Mouse (Mus musculus) neural tube, embryonic 14.5 days (tissue): ENCODE data around the gene Otogl. TPM values are rescaled to one million over a fixed set of nuclear protein-coding genes. Genes with fewer than 3 reads are reported as not detected.
"Not testable (repeated sequence)": the region's sequence is repeated elsewhere in the genome, so short reads cannot be mapped to it uniquely, and the experiment has no call there.

ENCODE experiments used
- ATAC-seq: fragments of 200-750 bp; cut with Nextera tagmentation; 2 replicates; pipeline ENCODE4 v1.8.0; 2017; ENCODE audit warnings: low read depth, mild to moderate bottlenecking, moderate TSS enrichment, moderate library complexity
- H3K27ac ChIP-seq: fragments of 300-500 bp; sonication (generic); 2 replicates; pipeline ENCODE4 v1.5.1; 2014; ENCODE audit warnings: low read depth, mild to moderate bottlenecking, control low read depth, low read length, moderate library complexity, mixed read lengths
- H3K27me3 ChIP-seq: fragments of 300-500 bp; sonication (generic); 2 replicates; pipeline ENCODE4 v1.6.1; 2014; ENCODE audit warnings: low read length; ENCODE audit not compliant: control insufficient read depth, insufficient read depth
- H3K36me3 ChIP-seq: fragments of 300-500 bp; sonication (generic); 2 replicates; pipeline ENCODE4 v1.6.1; 2014; ENCODE audit warnings: low read length, mixed read lengths; ENCODE audit not compliant: control insufficient read depth, insufficient read depth
- H3K4me1 ChIP-seq: fragments of 300-500 bp; sonication (generic); 2 replicates; pipeline ENCODE4 v1.6.1; 2014; ENCODE audit warnings: low read length; ENCODE audit not compliant: control insufficient read depth, insufficient read depth
- H3K4me2 ChIP-seq: fragments of 300-500 bp; sonication (generic); 2 replicates; pipeline ENCODE4 v1.6.1; 2014; ENCODE audit warnings: mild to moderate bottlenecking, low read depth, low read length, control low read depth
- H3K4me3 ChIP-seq: fragments of 300-500 bp; sonication (generic); 2 replicates; pipeline ENCODE4 v1.5.1; 2014; ENCODE audit warnings: low read depth, low read length, control low read depth, mixed read lengths
- H3K9ac ChIP-seq: fragments of 300-500 bp; sonication (generic); replicated peaks from 2 replicates; pipeline ENCODE4 v1.6.1; 2014; ENCODE audit warnings: low read depth, mild to moderate bottlenecking, control low read depth, low read length, mixed read lengths
- H3K9me3 ChIP-seq: fragments of 300-500 bp; sonication (generic); 2 replicates; pipeline ENCODE4 v1.6.1; 2016; ENCODE audit warnings: low read length; ENCODE audit not compliant: control insufficient read depth
- WGBS: fragments of 180-500 bp; shearing (Covaris S2); extraction: QIAGEN DNeasy Blood & Tissue Kit; methylation state at CpG from one replicate; pipeline ENCODE4 v1.1.7; 2014; 5-methylcytosine and 5-hydroxymethylcytosine counted together
- polyA plus RNA-seq: library from polyadenylated mRNA; unstranded; fragments of >200 nt; fragmentation: Nextera tagmentation; extraction: Ambion mirVana; gene quantifications from 2 replicates; pipeline ENCODE4 v1.2.1, GENCODE M21; 2014

Gene Otogl
- polyA plus RNA-seq, 1 experiment from 2014 or later, result 0.05 TPM

GRCm38 (mm10) chr10:107859220-107859619 is 52.7 kb downstream of the Otogl start:
- Histone ChIP-seq H3K4me1 (no peaks in the 10 kb centered on the region), H3K9me3 (no peaks in the 10 kb centered on the region), H3K27ac (no peak overlapping the region), H3K4me3 (no peak overlapping the region), H3K27me3 (no peaks in the 10 kb centered on the region), H3K36me3 (no peaks in the 10 kb centered on the region), H3K4me2 (no peak overlapping the region), H3K9ac (no peak overlapping the region)
- ATAC-seq, result no peak
- WGBS, result 95% methylated on average over 3 of the region's 3 CpGs

- Histone ChIP-seq H3K9ac (no peak overlapping the region), H3K36me3 (no peaks in the 10 kb centered on the region), H3K9me3 (no peaks in the 10 kb centered on the region), H3K27me3 (no peaks in the 10 kb centered on the region), H3K4me3 (no peak overlapping the region), H3K4me2 (no peak overlapping the region), H3K27ac (no peak overlapping the region), H3K4me1 (no peaks in the 10 kb centered on the region)
- WGBS, result 30% methylated on average over 7 of the region's 7 CpGs
- no peak; the same call in 1 of the 2 replicates for ATAC-seq
These were observed 53.2 kb downstream of the Otogl start for GRCm38 (mm10) chr10:107858684-107859083.

GRCm38 (mm10) chr10:107844906-107845305 is 67.0 kb downstream of the Otogl start:
- H3K36me3 ChIP-seq, result no peaks in the 10 kb centered on the region
- ATAC-seq, result no peak
- 96% methylated on average over 1 of the region's 1 CpGs for WGBS

DNA sequence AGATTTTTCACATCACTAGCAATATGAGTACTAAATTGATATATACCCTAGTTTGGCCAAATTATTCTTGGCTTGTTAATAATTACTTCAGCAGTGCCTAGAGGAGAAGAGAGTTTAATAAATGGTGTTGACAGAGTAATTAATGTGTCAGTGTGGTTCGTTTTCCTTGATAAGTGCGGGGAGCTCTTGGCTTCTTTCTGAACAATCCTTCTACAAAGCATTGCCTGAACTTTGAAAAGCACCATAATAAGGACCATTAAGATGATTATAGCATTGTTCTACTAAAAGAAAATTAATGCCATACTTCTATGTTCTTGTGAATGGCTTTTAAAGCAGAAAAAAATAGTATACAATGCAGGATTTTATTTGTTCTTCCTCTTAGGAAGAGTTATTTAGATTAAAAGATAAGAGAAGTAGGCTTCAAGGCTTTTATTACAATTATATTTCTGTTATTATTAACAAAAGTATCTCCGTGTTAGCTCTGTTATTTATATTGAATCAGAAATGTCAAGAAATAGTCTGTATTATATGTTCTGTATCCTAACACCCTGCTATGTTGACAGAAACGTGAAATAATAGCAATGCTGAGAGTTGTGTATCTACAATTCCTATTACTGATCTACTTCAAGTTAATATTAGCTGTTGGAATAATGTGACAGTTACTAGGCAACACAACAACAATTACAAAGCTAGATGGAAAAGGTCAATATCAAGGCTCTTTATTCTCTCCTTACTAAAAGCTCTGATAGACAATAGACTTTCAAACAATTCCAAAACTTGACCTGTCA is 77.3 kb downstream of the Otogl start:
- no peak overlapping the region for H3K27ac ChIP-seq
- WGBS, result 74% methylated on average over 4 of the region's 4 CpGs
- no peaks in the 10 kb centered on the region for H3K4me1 ChIP-seq
- H3K4me2 ChIP-seq, result no peak overlapping the region
- H3K9ac ChIP-seq, result no peak overlapping the region
- no peaks in the 10 kb centered on the region for H3K27me3 ChIP-seq
- H3K36me3 ChIP-seq, result no peaks in the 10 kb centered on the region
- H3K9me3 ChIP-seq, result no peaks in the 10 kb centered on the region
- H3K4me3 ChIP-seq, result no peak overlapping the region
- ATAC-seq, result no peak

More at GRCm38 (mm10) chr10:107844906-107845305, 67.0 kb downstream of the Otogl start:
- no peak overlapping the region for H3K27ac ChIP-seq
- no peak overlapping the region for H3K4me2 ChIP-seq
- H3K9ac ChIP-seq, result no peak overlapping the region
- no peaks in the 10 kb centered on the region for H3K9me3 ChIP-seq
- no peaks in the 10 kb centered on the region for H3K27me3 ChIP-seq
- H3K4me1 ChIP-seq, result no peaks in the 10 kb centered on the region
- H3K4me3 ChIP-seq, result no peak overlapping the region

GRCm38 (mm10) chr10:107829151-107829550 is 82.8 kb downstream of the Otogl start:
- no peak for ATAC-seq
- Histone ChIP-seq H3K27ac (no peak overlapping the region), H3K4me2 (no peak overlapping the region), H3K4me3 (no peak overlapping the region), H3K36me3 (no peaks in the 10 kb centered on the region), H3K9me3 (no peaks in the 10 kb centered on the region), H3K9ac (no peak overlapping the region), H3K27me3 (no peaks in the 10 kb centered on the region), H3K4me1 (no peaks in the 10 kb centered on the region)
- 38% methylated on average over 6 of the region's 6 CpGs for WGBS

- H3K4me1 ChIP-seq, result no peaks in the 10 kb centered on the region
- WGBS, result 83% methylated on average over 16 of the region's 16 CpGs
These were observed 98.0 kb downstream of the Otogl start for GRCm38 (mm10) chr10:107813814-107814483.

DNA sequence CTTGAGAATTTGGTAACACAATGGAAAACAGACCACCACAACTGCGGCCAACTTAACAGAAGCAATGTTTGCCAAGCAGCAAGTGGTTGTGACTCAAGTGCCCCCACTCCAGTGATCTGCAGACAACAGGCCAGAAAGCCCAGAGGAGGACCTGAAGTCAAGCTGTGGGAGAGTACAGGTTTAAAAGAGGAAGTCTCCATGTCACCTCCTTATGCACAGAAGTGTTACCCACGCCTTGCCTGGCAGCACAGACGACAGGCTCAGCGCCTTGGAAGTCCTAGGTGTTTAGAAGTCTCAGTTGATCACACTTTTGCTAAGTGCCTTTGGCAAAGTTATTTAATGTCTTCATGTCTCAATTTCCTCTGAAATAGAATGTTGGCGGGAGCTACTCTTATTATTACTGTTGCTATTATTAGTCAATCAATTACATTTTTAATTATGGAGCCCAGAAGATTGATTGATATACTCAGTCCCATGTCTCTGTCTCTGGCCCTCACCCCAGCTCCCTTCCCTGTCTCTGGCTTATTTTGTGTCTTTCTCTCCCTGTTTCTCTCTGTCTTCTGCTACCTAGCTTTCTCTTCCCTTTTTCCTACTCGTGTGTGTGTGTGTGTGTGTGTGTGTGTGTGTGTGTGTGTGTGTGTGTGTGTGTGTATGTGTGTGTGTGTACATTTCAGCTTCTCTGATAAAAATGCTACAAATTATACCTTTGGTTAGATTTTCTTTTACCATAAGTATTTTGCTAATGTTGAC is 101.1 kb downstream of the Otogl start:
- WGBS, result 79% methylated on average over 6 of the region's 6 CpGs
- H3K9ac ChIP-seq, result no peak overlapping the region
- no peak for ATAC-seq

More at GRCm38 (mm10) chr10:107813814-107814483, 98.0 kb downstream of the Otogl start:
- Histone ChIP-seq H3K36me3 (no peaks in the 10 kb centered on the region), H3K27me3 (no peaks in the 10 kb centered on the region), H3K9me3 (no peaks in the 10 kb centered on the region), H3K9ac (no peak overlapping the region), H3K27ac (no peak overlapping the region), H3K4me3 (no peak overlapping the region), H3K4me2 (no peak overlapping the region)
- ATAC-seq, result no peak

GRCm38 (mm10) chr10:107805203-107805602 is 106.7 kb downstream of the Otogl start:
- Histone ChIP-seq H3K9ac (no peak overlapping the region), H3K36me3 (no peaks in the 10 kb centered on the region), H3K4me3 (no peak overlapping the region), H3K27ac (no peak overlapping the region), H3K27me3 (no peaks in the 10 kb centered on the region), H3K9me3 (no peaks in the 10 kb centered on the region), H3K4me1 (no peaks in the 10 kb centered on the region), H3K4me2 (no peak overlapping the region)
- WGBS, result 89% methylated on average over 2 of the region's 2 CpGs
- no peak for ATAC-seq

More for the DNA sequence above, 101.1 kb downstream of the Otogl start:
- no peak overlapping the region for H3K4me3 ChIP-seq
- no peak overlapping the region for H3K4me2 ChIP-seq
- no peaks in the 10 kb centered on the region for H3K36me3 ChIP-seq
- H3K27ac ChIP-seq, result no peak overlapping the region
- no peaks in the 10 kb centered on the region for H3K9me3 ChIP-seq
- H3K4me1 ChIP-seq, result no peaks in the 10 kb centered on the region
- H3K27me3 ChIP-seq, result no peaks in the 10 kb centered on the region

DNA sequence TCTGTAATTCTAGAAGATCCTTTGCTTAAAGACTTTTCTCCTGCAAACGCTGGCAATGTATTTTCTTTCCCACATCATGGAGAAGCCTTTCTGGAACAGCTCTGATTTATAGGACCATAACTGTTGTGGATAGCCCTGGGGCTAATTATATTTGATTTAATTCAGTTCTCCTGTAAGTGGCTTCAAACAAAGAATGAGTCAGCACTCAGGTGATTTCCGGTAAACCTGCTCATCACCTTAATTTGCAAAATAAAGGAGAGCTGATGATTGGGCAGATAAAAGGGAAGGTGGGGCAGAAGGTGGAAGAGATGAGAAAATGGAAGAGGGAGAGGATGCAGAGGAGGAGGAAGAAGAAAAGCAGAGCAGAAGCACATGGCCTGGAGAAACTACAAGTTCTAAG is 107.6 kb downstream of the Otogl start:
- 21% methylated on average over 2 of the region's 2 CpGs for WGBS
- H3K4me1 ChIP-seq, H3K36me3 ChIP-seq, H3K9ac ChIP-seq, H3K9me3 ChIP-seq, H3K27ac ChIP-seq, H3K4me2 ChIP-seq, H3K27me3 ChIP-seq, H3K4me3 ChIP-seq, ATAC-seq: not testable (repeated sequence)
